Mouse (Mus musculus) heart, adult 8-10 months (tissue): ENCODE measurements around the gene Adat3. TPM values are rescaled to one million over a fixed set of nuclear protein-coding genes. Genes with fewer than 3 reads are reported as not detected.
A peak's percentile ranks its signal among the peaks of the same experiment; 100 is the strongest.

Experiments used
- DNase-seq: peaks from one replicate; pipeline ENCODE4 v3.0.0; 2022; ENCODE audit warnings: low spot score
- microRNA-seq: library from miRNA; unstranded; fragments of <30 nt; microRNA quantifications from one replicate; pipeline ENCODE4 v1.2.0, GENCODE M21; 2022
- total RNA-seq, 4 experiments: library from RNA; stranded (reverse); gene quantifications; 2 replicates each; pipeline ENCODE4 v1.2.4; 2022

The Adat3 gene
- total RNA-seq, 4 experiments from 2014 or later: 0.44 to 0.81 (median 0.73) TPM

- DNase-seq: no peak
Observed at GRCm38 (mm10) chr10:80653156-80653720, 50.6 kb downstream of the Adat3 start.

- DNase-seq: no peak
Observed at GRCm38 (mm10) chr10:80654866-80655265, 52.2 kb downstream of the Adat3 start.

- DNase-seq: no peak
Observed at GRCm38 (mm10) chr10:80655406-80656129, 52.9 kb downstream of the Adat3 start.

GRCm38 (mm10) chr10:80656130-80656862, 53.6 kb downstream of the Adat3 start:
- DNase-seq: peak; percentile 94

- no peak for DNase-seq
Observed at GRCm38 (mm10) chr10:80656863-80657623, 54.4 kb downstream of the Adat3 start, which contains the start of gene Btbd2. Btbd2 (minus strand) TSS chr10:80657071.

Small RNA genes within 50 kb of the gene (microRNA-seq; reads per million reads assigned to microRNA genes)
- gene Mir6912: 1.1 reads per million

Other genes starting within 250 kb of the Adat3 start
- 1 to 10 TPM in 2 of 4 experiments, under 1 TPM in 2; 0.91 to 1.3 (median 1.1) TPM for gene Plk5, start 246.4 kb upstream of the Adat3 start, total RNA-seq
- gene Mex3d, start 215.2 kb upstream of the Adat3 start, total RNA-seq: 1 to 10 TPM; 5.9 to 9.8 (median 8.3) TPM
- 100 to 1,000 TPM in 1 of 4 experiments, 10 to 100 TPM in 3; 92.9 to 107 (median 97.0) TPM for gene Mbd3, start 203.3 kb upstream of the Adat3 start, total RNA-seq
- 1,000 to 10,000 TPM; 1,795 to 2,190 (median 1,939) TPM for gene Uqcr11, start 196.1 kb upstream of the Adat3 start, total RNA-seq
- gene Tcf3, start 169.2 kb upstream of the Adat3 start, total RNA-seq: 10 to 100 TPM; 15.8 to 18.0 (median 17.6) TPM
- gene Onecut3, start 108.0 kb upstream of the Adat3 start, total RNA-seq: under 1 TPM in 1 of 4 experiments, not detected in 3; 0.09 TPM
- gene Atp8b3, start 63.8 kb upstream of the Adat3 start, total RNA-seq: not detected
- gene Rexo1, start 41.3 kb upstream of the Adat3 start, total RNA-seq: 10 to 100 TPM; 10.7 to 15.0 (median 12.2) TPM
- gene Klf16, start 25.6 kb upstream of the Adat3 start, total RNA-seq: 1 to 10 TPM; 3.5 to 5.0 (median 4.7) TPM
- 10 to 100 TPM; 44.7 to 48.1 (median 46.9) TPM for gene Abhd17a, start 12.5 kb upstream of the Adat3 start, total RNA-seq
- gene Scamp4, start within 50 bp of the Adat3 start, total RNA-seq: 10 to 100 TPM; 20.0 to 25.2 (median 21.9) TPM
- gene Gm49322, start 3.1 kb downstream of the Adat3 start, total RNA-seq: under 1 TPM; 0.17 to 0.57 (median 0.30) TPM
- 100 to 1,000 TPM; 119 to 132 (median 122) TPM for gene Csnk1g2, start 20.0 kb downstream of the Adat3 start, total RNA-seq
- 10 to 100 TPM; 44.0 to 52.5 (median 48.5) TPM for gene Btbd2, start 54.2 kb downstream of the Adat3 start, total RNA-seq
- 100 to 1,000 TPM; 197 to 243 (median 216) TPM for gene Mknk2, start 75.2 kb downstream of the Adat3 start, total RNA-seq
- 1 to 10 TPM; 3.8 to 6.0 (median 5.4) TPM for gene Mob3a, start 99.1 kb downstream of the Adat3 start, total RNA-seq
- gene Izumo4, start 99.3 kb downstream of the Adat3 start, total RNA-seq: 1 to 10 TPM; 2.2 to 5.3 (median 3.6) TPM
- gene Ap3d1, start 139.4 kb downstream of the Adat3 start, total RNA-seq: 10 to 100 TPM; 41.2 to 44.5 (median 43.4) TPM
- gene Dot1l, start 152.3 kb downstream of the Adat3 start, total RNA-seq: 10 to 100 TPM; 13.3 to 24.1 (median 19.8) TPM
- gene Sf3a2, start 195.3 kb downstream of the Adat3 start, total RNA-seq: 10 to 100 TPM; 25.0 to 33.0 (median 31.5) TPM
- gene Plekhj1, start 195.7 kb downstream of the Adat3 start, total RNA-seq: 10 to 100 TPM; 29.8 to 37.4 (median 32.7) TPM
- under 1 TPM; 0.14 to 0.50 (median 0.20) TPM for gene Amh, start 202.4 kb downstream of the Adat3 start, total RNA-seq
- gene Jsrp1, start 210.6 kb downstream of the Adat3 start, total RNA-seq: 1 to 10 TPM in 1 of 4 experiments, under 1 TPM in 3; 0.47 to 1.6 (median 0.75) TPM
- 1,000 to 10,000 TPM in 2 of 4 experiments, 100 to 1,000 TPM in 2; 848 to 1,083 (median 963) TPM for gene Oaz1, start 223.8 kb downstream of the Adat3 start, total RNA-seq
- 10 to 100 TPM in 3 of 4 experiments, 1 to 10 TPM in 1; 7.8 to 14.0 (median 12.6) TPM for gene Lingo3, start 241.2 kb downstream of the Adat3 start, total RNA-seq